Mouse (Mus musculus) kidney, adult 2 months (tissue): ENCODE results near the gene Tns3. TPM values are rescaled to one million over a fixed set of nuclear protein-coding genes. Genes with fewer than 3 reads are reported as not detected.

ENCODE experiments used
- DNase-seq: peaks from one replicate; pipeline ENCODE4 v3.0.0; 2021
- H3K27ac ChIP-seq: fragments of 200-500 bp; 2 replicates; pipeline ENCODE4 v1.5.1; 2012; ENCODE audit warnings: low read depth, low read length, control low read depth, inconsistent platforms; ENCODE audit not compliant: insufficient read depth
- H3K27me3 ChIP-seq: fragments of 200-500 bp; replicated peaks from 2 replicates; pipeline ENCODE4 v1.6.1; 2012; ENCODE audit warnings: mild to moderate bottlenecking, moderate library complexity, low read length, inconsistent platforms; ENCODE audit not compliant: control insufficient read depth, insufficient read depth
- H3K36me3 ChIP-seq: fragments of 200-500 bp; 2 replicates; pipeline ENCODE4 v1.6.1; 2012; ENCODE audit warnings: mild to moderate bottlenecking, moderate library complexity, low read length, inconsistent platforms; ENCODE audit not compliant: control insufficient read depth, insufficient read depth
- H3K4me1 ChIP-seq: fragments of 200-500 bp; 2 replicates; pipeline ENCODE4 v1.6.1; 2011; ENCODE audit warnings: low read length; ENCODE audit not compliant: control insufficient read depth, insufficient read depth
- H3K4me3 ChIP-seq: fragments of 200-500 bp; 2 replicates; pipeline ENCODE4 v1.5.1; 2011; ENCODE audit warnings: mild to moderate bottlenecking, low read depth, low read length, control low read depth; ENCODE audit not compliant: insufficient read depth
- CTCF ChIP-seq: fragments of 200-500 bp; conservative IDR thresholded peaks from 2 replicates; pipeline ENCODE4 v1.5.1; 2011; ENCODE audit warnings: low read depth, mild to moderate bottlenecking, control low read depth, low read length, moderate library complexity, mixed read lengths; ENCODE audit not compliant: insufficient read depth, insufficient read length
- POLR2A ChIP-seq: fragments of 200-500 bp; IDR thresholded peaks from one replicate; pipeline ENCODE4 v1.6.1; 2011; ENCODE audit warnings: low read depth, low read length, control low read depth
- WGBS: fragments of 180-500 bp; shearing (Covaris S2); methylation state at CpG from one replicate; pipeline ENCODE4 v1.1.7; 2018; 5-methylcytosine and 5-hydroxymethylcytosine counted together
- polyA plus RNA-seq: library from polyadenylated mRNA; depleted of rRNA; stranded (reverse); fragments of >200 nt; gene quantifications from 2 replicates; pipeline ENCODE4 v1.2.3, GENCODE M21; 2012; rRNA removed

Gene Tns3
- polyA plus RNA-seq = 63.7 and 70.5 TPM in 2 replicates

DNA sequence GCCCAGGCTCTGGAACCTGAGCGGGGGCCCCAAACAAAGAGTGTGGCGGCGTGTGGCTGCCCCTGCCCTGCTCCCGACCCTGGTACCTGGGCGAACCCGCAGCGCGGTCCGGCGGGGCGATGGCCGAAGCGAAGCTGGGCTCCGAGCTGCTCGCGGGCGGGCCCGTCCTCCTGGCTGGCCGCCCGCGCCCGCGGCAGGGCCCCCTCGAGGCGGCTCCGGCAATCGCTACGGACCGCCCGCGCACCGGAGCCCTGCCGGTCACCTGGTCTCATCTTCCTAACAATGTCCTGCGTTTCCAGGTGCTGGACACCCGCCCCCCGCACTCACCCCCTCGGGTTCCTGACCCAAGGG is at the start of gene Tns3:
TSS of gene Tns3 (minus strand) at position 143 of the 351 bp plus-strand sequence.
- peak within 1 kb of the TSS; percentile 79 for H3K4me3 ChIP-seq
- H3K36me3 ChIP-seq = no peaks in the 10 kb centered on the region
- H3K4me1 ChIP-seq = peaks cover 22% of the 10 kb centered on the region
- H3K27ac ChIP-seq = peak within 1 kb of the TSS; percentile 94
- TF ChIP-seq POLR2A = no peak
- TF ChIP-seq CTCF = peak; percentile 19; the same call in 1 of the 2 replicates
- WGBS = under 1% methylated on average over 37 of the region's 37 CpGs
- no peaks in the 10 kb centered on the region for H3K27me3 ChIP-seq
- peak; percentile 78 for DNase-seq

DNA sequence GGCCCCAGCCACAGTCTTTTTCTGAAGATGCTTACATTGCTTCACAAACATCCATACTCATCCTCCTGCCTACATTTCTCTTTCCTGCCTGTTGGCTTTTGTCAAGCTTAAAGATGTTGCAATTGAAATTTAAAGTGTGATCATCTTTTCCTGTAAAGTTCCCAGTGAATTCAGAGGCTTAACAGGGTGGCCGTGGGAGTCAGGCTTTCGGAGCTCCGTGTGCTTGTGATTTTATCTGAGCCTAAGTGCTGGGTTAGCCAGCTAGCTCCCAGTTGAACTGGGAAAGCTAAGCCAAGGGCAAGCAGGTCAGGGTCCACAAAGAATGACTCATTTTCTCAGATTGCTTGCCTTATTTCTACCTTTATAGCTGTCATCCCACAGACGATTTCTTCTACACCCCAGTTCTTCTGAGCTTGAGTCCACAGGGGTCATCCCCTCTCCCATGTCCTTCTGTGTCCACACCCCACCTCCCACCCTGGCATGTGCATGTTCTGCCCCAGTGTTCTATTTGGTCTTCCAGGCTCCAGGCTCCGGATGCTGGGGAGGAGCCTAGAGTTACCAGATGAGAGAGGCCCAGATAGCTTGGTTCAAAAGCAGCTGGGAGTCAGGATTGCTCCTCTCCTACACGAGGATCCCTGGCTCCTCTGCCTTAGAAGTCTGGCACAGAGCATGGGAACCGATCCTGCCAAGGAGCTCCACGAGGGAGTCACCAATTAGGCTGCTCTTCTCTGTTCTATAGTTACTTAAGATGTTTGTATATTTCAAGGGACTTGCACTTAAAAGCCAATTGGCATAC is 42.1 kb upstream of the Tns3 start:
- Histone ChIP-seq H3K27ac (no peak overlapping the region), H3K27me3 (no peaks in the 10 kb centered on the region), H3K36me3 (no peaks in the 10 kb centered on the region), H3K4me3 (no peak overlapping the region), H3K4me1 (no peaks in the 10 kb centered on the region)
- TF ChIP-seq CTCF (no peak), POLR2A (no peak)
- no peak for DNase-seq
- WGBS = 49% methylated on average over 8 of the region's 8 CpGs

DNA sequence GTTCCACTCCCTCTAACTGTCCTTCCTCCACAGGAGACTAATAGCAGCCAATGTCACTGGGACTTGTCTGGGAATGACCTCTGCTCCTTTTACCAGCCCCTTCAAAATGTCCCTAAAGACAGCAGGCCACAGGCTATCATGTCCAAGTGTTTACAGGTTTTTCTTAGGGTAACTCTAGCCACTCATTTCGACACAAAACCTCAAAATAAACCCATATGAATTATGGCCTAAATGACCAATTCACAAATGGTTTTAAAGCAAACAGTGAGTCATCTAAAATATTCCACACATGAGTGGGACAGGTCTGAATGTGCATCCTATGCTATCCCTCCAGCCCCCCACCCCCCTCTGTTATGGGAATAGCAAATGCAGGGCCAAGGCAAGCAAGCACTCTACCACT is 40.8 kb upstream of the Tns3 start:
- Histone ChIP-seq H3K4me1 (no peaks in the 10 kb centered on the region), H3K27ac (no peak overlapping the region), H3K4me3 (no peak overlapping the region), H3K27me3 (no peaks in the 10 kb centered on the region), H3K36me3 (no peaks in the 10 kb centered on the region)
- DNase-seq = no peak
- TF ChIP-seq POLR2A (no peak), CTCF (no peak)
- WGBS = 89% methylated on average over 1 of the region's 1 CpGs

DNA sequence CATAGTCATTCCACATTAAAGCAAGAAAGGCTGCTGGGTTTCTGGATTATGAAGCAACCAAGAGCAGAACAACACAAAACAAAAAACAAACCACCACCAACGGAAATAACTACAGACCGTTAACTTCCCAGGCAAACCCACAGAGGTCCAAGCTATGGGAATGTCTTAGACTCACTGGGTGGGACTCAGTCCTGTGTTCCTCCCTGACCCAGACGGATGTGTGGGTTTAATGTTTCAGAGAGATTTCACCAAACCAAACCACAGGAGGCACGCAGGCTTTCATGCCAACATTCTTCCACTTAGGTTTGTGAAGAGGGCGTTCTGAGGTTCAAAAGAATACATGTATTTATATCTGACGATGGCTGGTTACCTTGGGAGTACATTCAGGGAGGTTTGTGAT is 39.5 kb upstream of the Tns3 start:
- 80% methylated on average over 6 of the region's 6 CpGs for WGBS
- no peaks in the 10 kb centered on the region for H3K4me1 ChIP-seq

DNA sequence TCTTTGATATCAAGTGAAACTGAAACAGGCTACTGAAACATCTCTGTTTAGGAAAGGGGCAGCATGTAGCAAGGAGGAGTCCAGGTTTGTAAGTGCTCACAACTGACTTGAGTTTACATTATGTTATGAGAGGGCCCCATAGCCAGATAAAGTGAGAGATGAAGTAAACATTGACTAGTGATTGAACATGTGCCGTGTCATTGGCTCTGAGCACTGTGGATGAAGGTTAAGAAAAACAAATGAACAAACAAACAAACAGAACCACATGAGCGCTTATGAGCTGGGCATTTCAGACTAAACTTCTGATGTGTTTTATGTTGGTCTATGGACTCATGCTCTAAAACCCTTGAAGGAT is 38.2 kb upstream of the Tns3 start:
- H3K36me3 ChIP-seq = no peaks in the 10 kb centered on the region
- TF ChIP-seq POLR2A (no peak), CTCF (no peak)
- no peaks in the 10 kb centered on the region for H3K4me1 ChIP-seq
- H3K4me3 ChIP-seq = no peak overlapping the region
- DNase-seq = no peak
- 96% methylated on average over 2 of the region's 2 CpGs for WGBS
- no peaks in the 10 kb centered on the region for H3K27me3 ChIP-seq
- H3K27ac ChIP-seq = no peak overlapping the region

More for the DNA sequence above, 39.5 kb upstream of the Tns3 start:
- Histone ChIP-seq H3K27me3 (no peaks in the 10 kb centered on the region), H3K36me3 (no peaks in the 10 kb centered on the region), H3K4me3 (no peak overlapping the region), H3K27ac (no peak overlapping the region)
- no peak for DNase-seq
- TF ChIP-seq CTCF (no peak), POLR2A (no peak)

DNA sequence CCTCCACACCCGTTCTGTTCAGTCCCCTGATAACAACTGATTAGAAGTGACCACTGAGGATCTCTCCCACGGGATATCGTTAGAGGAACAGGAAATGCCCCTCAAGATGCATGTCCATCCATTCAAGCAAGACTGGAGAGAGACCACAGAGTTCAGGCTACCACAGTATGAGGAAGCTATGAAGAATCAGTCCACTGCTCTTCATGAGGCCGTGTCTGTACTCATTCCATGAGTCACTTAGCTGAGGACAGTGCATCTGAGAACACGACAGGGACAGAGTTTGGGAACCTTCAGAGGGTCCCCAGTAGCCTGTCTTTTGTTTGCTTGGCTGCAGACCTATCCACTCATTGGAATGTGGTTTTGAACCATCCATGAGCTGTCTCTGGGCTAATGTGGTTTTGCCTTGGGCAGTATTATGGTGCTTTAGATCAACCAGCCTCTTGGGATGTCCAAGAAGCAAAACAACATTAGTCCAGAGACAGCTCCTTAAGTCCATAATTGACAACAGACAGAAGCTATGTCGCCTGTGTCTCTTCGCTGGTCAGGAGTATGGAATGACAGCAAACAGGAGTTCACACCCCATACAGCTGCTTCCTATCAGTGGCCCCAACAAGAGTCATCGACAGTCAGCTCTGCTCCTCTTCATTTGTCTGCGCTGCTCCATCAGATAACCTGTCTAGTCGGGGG is 37.7 kb upstream of the Tns3 start:
- H3K36me3 ChIP-seq = no peaks in the 10 kb centered on the region
- no peak overlapping the region for H3K4me3 ChIP-seq
- TF ChIP-seq CTCF (no peak), POLR2A (no peak)
- H3K27me3 ChIP-seq = no peaks in the 10 kb centered on the region
- DNase-seq = no peak
- H3K4me1 ChIP-seq = no peaks in the 10 kb centered on the region
- no peak overlapping the region for H3K27ac ChIP-seq
- WGBS = 64% methylated on average over 10 of the region's 10 CpGs

DNA sequence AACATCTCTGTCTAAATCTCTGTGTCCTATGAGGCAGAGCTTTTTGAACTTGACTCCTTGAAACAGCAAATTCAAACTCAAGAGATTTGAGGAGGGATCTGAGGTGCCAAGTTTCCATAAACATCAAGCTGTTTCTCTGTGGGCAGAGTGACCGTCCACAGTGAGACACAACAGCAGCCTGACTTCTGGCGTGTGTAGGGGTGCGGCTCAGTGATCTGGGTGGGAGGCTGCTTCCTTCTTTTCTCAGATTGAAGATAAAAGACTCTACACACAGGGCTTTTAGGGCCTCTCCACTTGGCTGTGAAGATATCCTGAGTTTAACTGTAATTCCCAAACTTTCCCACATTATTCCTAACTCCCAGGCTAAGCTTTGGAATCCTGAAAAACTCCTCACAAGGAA is 37.1 kb upstream of the Tns3 start:
- no peaks in the 10 kb centered on the region for H3K27me3 ChIP-seq
- WGBS = 66% methylated on average over 3 of the region's 3 CpGs
- no peak for DNase-seq
- TF ChIP-seq POLR2A (no peak), CTCF (no peak)
- no peaks in the 10 kb centered on the region for H3K4me1 ChIP-seq
- H3K4me3 ChIP-seq = no peak overlapping the region
- H3K36me3 ChIP-seq = no peaks in the 10 kb centered on the region
- no peak overlapping the region for H3K27ac ChIP-seq
